Mouse (Mus musculus): ENCODE data around the gene Vamp2. TPM values are rescaled to one million over a fixed set of nuclear protein-coding genes. Genes with fewer than 3 reads are reported as not detected.

Vamp2 gene
- polyA plus RNA-seq, 1 experiment from 2014 or later, result 324 TPM

DNA sequence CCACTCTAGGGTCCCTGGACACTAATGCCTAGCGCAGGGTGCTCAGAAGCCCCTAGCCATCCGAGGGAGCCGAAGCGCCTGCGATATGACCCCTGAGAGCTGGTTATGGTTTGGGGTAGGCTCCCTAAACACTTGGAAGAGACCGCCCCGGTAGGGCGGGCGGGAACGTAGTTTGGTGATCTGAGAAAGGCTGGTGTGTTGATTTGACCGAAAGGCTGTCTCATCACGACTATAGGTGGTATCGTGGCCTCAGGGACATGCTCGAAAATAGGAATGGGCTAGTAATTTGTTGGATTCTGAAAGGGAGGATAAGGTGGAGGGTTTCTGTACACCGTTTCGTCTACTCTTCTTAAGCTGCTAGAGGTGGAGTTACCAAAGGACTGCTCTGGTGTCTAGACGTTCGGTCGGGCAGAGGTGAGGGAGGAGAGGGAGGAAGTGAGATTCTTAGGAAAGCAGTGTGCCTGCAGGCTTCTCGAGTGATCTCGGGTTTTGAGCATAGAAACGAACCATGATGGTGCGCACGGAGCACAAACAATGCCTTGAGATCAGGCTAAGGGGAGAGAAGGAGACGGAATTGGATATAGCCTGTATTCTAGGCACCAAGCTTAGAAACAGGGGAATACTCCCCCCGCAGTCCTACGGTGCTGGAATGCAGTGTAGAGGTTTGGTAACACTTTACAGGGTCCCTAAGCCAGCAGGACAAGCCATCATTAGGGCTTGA, 7.4 kb downstream of the Vamp2 start:
- peak overlapping the region; percentile 35 for H3K4me3 ChIP-seq (replicated peaks; ENCODE audit: low read length)
- H3K36me3 ChIP-seq (replicated peaks; ENCODE audit: control insufficient read depth, insufficient read depth), result peaks cover 16% of the 10 kb centered on the region
- H3K27me3 ChIP-seq (ENCODE audit: control insufficient read depth, insufficient read depth, low read length), result no peaks in the 10 kb centered on the region
- H3K4me2 ChIP-seq (replicated peaks), result peak overlapping the region; percentile 74
- peak overlapping the region; percentile 55 for H3K27ac ChIP-seq
- H3K9ac ChIP-seq, result peak overlapping the region; percentile 26
- WGBS, result 4% methylated on average over 27 of the region's 27 CpGs
- DNase-seq (ENCODE audit: low spot score) (no peak), ATAC-seq (ENCODE audit: low FRiP score) (no peak)
- peaks cover 47% of the 10 kb centered on the region for H3K4me1 ChIP-seq (replicated peaks; ENCODE audit: control insufficient read depth, insufficient read depth, low read length)
- no peaks in the 10 kb centered on the region for H3K9me3 ChIP-seq (ENCODE audit: control insufficient read depth, low read length)

DNA sequence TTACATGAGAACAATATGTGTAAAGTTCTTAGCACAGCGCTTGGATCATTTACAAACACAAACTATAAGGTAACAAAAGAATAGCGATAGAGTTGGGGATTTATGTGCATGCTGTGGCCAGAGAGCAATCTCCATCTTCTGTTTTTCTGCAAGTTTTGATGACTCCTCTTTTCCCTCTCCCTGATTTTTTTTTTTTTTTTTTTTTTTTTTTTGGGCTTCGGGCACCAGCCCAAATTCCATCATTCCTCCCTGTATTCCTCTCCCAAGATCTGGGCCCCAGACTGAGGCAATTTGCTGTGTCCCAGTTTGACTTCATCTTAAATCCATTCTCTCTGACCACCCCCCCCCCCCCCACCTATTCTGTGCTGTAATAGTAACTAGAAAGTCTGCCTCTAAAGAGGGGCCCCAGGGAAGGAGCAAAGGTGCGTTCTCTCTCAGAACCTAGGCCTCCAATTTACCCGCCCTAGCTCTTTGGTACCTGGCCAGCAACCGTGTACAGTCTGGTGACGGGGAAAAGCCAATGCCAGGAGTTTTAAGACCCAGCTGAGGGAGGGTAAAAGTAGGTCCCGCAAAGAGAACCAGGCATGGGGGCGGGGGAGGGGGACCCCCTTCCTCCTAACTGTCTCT, 8.2 kb downstream of the Vamp2 start:
- WGBS, result 20% methylated on average over 9 of the region's 9 CpGs
- no peak for DNase-seq (ENCODE audit: low spot score)
- H3K4me1 ChIP-seq (replicated peaks; ENCODE audit: control insufficient read depth, insufficient read depth, low read length), result peaks cover 44% of the 10 kb centered on the region
- peak overlapping the region; percentile 48 for H3K9ac ChIP-seq
- no peak overlapping the region; the same call in 1 of the 2 replicates for H3K27ac ChIP-seq
- no peaks in the 10 kb centered on the region for H3K9me3 ChIP-seq (ENCODE audit: control insufficient read depth, low read length)
- peak overlapping the region; percentile 74 for H3K4me2 ChIP-seq (replicated peaks)
- peaks cover 14% of the 10 kb centered on the region for H3K36me3 ChIP-seq (replicated peaks; ENCODE audit: control insufficient read depth, insufficient read depth)
- no peaks in the 10 kb centered on the region for H3K27me3 ChIP-seq (ENCODE audit: control insufficient read depth, insufficient read depth, low read length)
- no peak for ATAC-seq (ENCODE audit: low FRiP score)
- H3K4me3 ChIP-seq (replicated peaks; ENCODE audit: low read length), result peak overlapping the region; percentile 35

- peaks cover 14% of the 10 kb centered on the region for H3K36me3 ChIP-seq (replicated peaks; ENCODE audit: control insufficient read depth, insufficient read depth)
- peaks cover 44% of the 10 kb centered on the region for H3K4me1 ChIP-seq (replicated peaks; ENCODE audit: control insufficient read depth, insufficient read depth, low read length)
- DNase-seq (ENCODE audit: low spot score) (peak; percentile 81), ATAC-seq (ENCODE audit: low FRiP score) (no peak)
- H3K4me2 ChIP-seq (replicated peaks), result peak overlapping the region; percentile 74
- H3K27me3 ChIP-seq (ENCODE audit: control insufficient read depth, insufficient read depth, low read length), result no peaks in the 10 kb centered on the region
- peak overlapping the region; percentile 13 for H3K4me3 ChIP-seq (replicated peaks; ENCODE audit: low read length)
- 2% methylated on average over 29 of the region's 29 CpGs for WGBS
- no peaks in the 10 kb centered on the region for H3K9me3 ChIP-seq (ENCODE audit: control insufficient read depth, low read length)
- H3K9ac ChIP-seq, result peak overlapping the region; percentile 48
- peak overlapping the region; percentile 70 for H3K27ac ChIP-seq
Measured at GRCm38 (mm10) chr11:69096987-69097900, 9.0 kb downstream of the Vamp2 start.

DNA sequence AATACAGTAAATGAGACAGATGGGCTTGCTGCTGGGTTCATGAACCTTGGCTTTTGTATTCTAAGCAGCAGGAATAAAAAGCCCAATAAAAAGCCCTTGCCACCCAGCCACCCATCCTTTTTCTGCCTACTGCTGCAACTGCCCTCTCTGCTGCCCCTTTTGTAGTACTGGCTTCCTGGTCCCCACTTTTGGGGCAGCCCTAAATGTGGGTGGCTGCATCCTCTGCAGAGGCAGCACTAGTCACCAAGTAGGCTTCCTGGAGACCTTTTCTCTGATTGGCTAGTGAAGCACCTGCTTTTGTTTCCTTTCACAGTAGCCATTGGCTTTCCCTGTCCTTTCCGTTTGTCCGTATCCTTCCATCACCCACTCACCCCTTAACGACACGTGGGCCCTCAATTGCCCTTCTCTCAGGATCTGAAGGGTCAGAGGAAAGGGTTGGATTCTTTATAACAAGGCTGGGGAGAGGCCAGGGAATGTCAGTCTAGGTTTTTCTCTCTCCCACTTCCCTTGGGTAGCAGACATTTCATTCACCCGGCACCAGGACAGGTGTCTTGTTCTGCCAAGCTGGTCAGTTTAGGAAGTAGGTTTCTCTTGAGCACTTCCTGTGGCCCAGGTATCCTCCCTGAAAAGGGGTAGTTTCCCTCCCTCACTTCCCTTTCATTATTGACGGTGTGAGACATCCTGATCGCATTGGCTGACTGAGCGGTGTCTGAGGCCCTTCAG, 9.9 kb downstream of the Vamp2 start:
- Histone ChIP-seq H3K4me3 (replicated peaks; ENCODE audit: low read length) (peak overlapping the region; percentile 46), H3K36me3 (replicated peaks; ENCODE audit: control insufficient read depth, insufficient read depth) (peaks cover 24% of the 10 kb centered on the region), H3K27ac (peak overlapping the region; percentile 70; the same call in 1 of the 2 replicates), H3K4me2 (replicated peaks) (peak overlapping the region; percentile 74), H3K9ac (peak overlapping the region; percentile 68), H3K9me3 (ENCODE audit: control insufficient read depth, low read length) (no peaks in the 10 kb centered on the region), H3K4me1 (replicated peaks; ENCODE audit: control insufficient read depth, insufficient read depth, low read length) (peaks cover 44% of the 10 kb centered on the region), H3K27me3 (ENCODE audit: control insufficient read depth, insufficient read depth, low read length) (no peaks in the 10 kb centered on the region)
- no peak for DNase-seq (ENCODE audit: low spot score)
- ATAC-seq (ENCODE audit: low FRiP score), result no peak
- WGBS, result 17% methylated on average over 8 of the region's 8 CpGs

- peak overlapping the region; percentile 56 for H3K27ac ChIP-seq
- no peaks in the 10 kb centered on the region for H3K27me3 ChIP-seq (ENCODE audit: control insufficient read depth, insufficient read depth, low read length)
- DNase-seq (ENCODE audit: low spot score), result peak; percentile 87
- H3K36me3 ChIP-seq (replicated peaks; ENCODE audit: control insufficient read depth, insufficient read depth), result peaks cover 29% of the 10 kb centered on the region
- H3K9ac ChIP-seq, result peak overlapping the region; percentile 68
- H3K4me3 ChIP-seq (replicated peaks; ENCODE audit: low read length), result peak overlapping the region; percentile 46
- ATAC-seq (ENCODE audit: low FRiP score), result peak; percentile 14
- WGBS, result under 1% methylated on average over 19 of the region's 19 CpGs
- no peaks in the 10 kb centered on the region for H3K9me3 ChIP-seq (ENCODE audit: control insufficient read depth, low read length)
- peak overlapping the region; percentile 74 for H3K4me2 ChIP-seq (replicated peaks)
- peaks cover 44% of the 10 kb centered on the region for H3K4me1 ChIP-seq (replicated peaks; ENCODE audit: control insufficient read depth, insufficient read depth, low read length)
Measured at GRCm38 (mm10) chr11:69098762-69099091, 10.4 kb downstream of the Vamp2 start.

GRCm38 (mm10) chr11:69099177-69099914, 11.1 kb downstream of the Vamp2 start:
- Histone ChIP-seq H3K9me3 (ENCODE audit: control insufficient read depth, low read length) (no peaks in the 10 kb centered on the region), H3K27me3 (ENCODE audit: control insufficient read depth, insufficient read depth, low read length) (no peaks in the 10 kb centered on the region), H3K4me2 (replicated peaks) (peak overlapping the region; percentile 74), H3K4me3 (replicated peaks; ENCODE audit: low read length) (peak overlapping the region; percentile 46), H3K27ac (peak overlapping the region; percentile 56), H3K36me3 (replicated peaks; ENCODE audit: control insufficient read depth, insufficient read depth) (peaks cover 35% of the 10 kb centered on the region), H3K9ac (peak overlapping the region; percentile 68), H3K4me1 (replicated peaks; ENCODE audit: control insufficient read depth, insufficient read depth, low read length) (peaks cover 44% of the 10 kb centered on the region)
- WGBS, result under 1% methylated on average over 22 of the region's 22 CpGs
- DNase-seq (ENCODE audit: low spot score), result peak; percentile 53
- no peak for ATAC-seq (ENCODE audit: low FRiP score)

- no peaks in the 10 kb centered on the region for H3K27me3 ChIP-seq (ENCODE audit: control insufficient read depth, insufficient read depth, low read length)
- peaks cover 44% of the 10 kb centered on the region for H3K4me1 ChIP-seq (replicated peaks; ENCODE audit: control insufficient read depth, insufficient read depth, low read length)
Measured at GRCm38 (mm10) chr11:69099915-69100345, 11.6 kb downstream of the Vamp2 start.

DNA sequence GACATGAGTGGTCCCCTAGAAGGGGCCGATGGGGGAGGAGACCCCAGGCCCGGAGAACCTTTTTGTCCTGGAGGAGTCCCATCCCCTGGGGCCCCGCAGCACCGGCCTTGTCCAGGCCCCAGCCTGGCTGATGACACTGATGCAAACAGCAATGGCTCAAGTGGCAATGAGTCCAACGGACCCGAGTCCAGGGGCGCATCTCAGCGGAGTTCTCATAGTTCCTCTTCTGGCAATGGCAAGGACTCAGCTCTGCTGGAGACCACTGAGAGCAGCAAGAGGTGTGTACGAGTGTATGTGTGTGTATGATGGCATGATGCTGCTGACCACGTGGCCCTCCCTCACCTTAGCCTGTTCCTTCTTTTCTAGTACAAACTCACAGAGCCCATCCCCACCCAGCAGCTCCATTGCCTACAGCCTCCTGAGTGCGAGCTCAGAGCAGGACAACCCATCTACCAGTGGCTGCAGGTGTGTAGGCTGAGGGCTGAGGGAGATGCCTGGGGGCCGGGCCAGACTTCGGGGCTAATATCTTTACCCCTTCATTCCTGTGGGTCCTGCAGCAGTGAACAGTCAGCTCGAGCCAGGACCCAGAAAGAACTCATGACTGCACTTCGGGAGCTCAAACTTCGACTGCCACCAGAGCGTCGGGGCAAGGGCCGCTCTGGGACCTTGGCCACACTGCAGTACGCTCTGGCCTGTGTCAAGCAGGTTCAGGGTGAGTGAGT, 12.5 kb downstream of the Vamp2 start:
- Histone ChIP-seq H3K36me3 (replicated peaks; ENCODE audit: control insufficient read depth, insufficient read depth) (peaks cover 50% of the 10 kb centered on the region), H3K9me3 (ENCODE audit: control insufficient read depth, low read length) (no peaks in the 10 kb centered on the region), H3K9ac (peak overlapping the region; percentile 68; the same call in 1 of the 2 replicates), H3K4me1 (replicated peaks; ENCODE audit: control insufficient read depth, insufficient read depth, low read length) (peaks cover 38% of the 10 kb centered on the region), H3K27me3 (ENCODE audit: control insufficient read depth, insufficient read depth, low read length) (no peaks in the 10 kb centered on the region), H3K4me3 (replicated peaks; ENCODE audit: low read length) (peak overlapping the region; percentile 46), H3K4me2 (replicated peaks) (peak overlapping the region; percentile 74), H3K27ac (no peak overlapping the region)
- WGBS, result 91% methylated on average over 20 of the region's 20 CpGs
- no peak for ATAC-seq (ENCODE audit: low FRiP score)
- DNase-seq (ENCODE audit: low spot score), result no peak

More at GRCm38 (mm10) chr11:69099915-69100345, 11.6 kb downstream of the Vamp2 start:
- no peaks in the 10 kb centered on the region for H3K9me3 ChIP-seq (ENCODE audit: control insufficient read depth, low read length)
- peaks cover 41% of the 10 kb centered on the region for H3K36me3 ChIP-seq (replicated peaks; ENCODE audit: control insufficient read depth, insufficient read depth)
- H3K27ac ChIP-seq, result peak overlapping the region; percentile 56
- peak overlapping the region; percentile 68 for H3K9ac ChIP-seq
- peak overlapping the region; percentile 46 for H3K4me3 ChIP-seq (replicated peaks; ENCODE audit: low read length)
- peak overlapping the region; percentile 74 for H3K4me2 ChIP-seq (replicated peaks)
- ATAC-seq (ENCODE audit: low FRiP score), result peak; percentile 13; the same call in 1 of the 2 replicates
- WGBS, result under 1% methylated on average over 23 of the region's 23 CpGs
- peak; percentile 82 for DNase-seq (ENCODE audit: low spot score)
